Mouse (Mus musculus): ENCODE measurements at regions not wholly inside any gene's neighbourhood (a gene's known extent, or its start where the extent isn't known, plus 50 kb on each side); places are given as distances from the start of the nearest gene placed in this dataset.

DNA sequence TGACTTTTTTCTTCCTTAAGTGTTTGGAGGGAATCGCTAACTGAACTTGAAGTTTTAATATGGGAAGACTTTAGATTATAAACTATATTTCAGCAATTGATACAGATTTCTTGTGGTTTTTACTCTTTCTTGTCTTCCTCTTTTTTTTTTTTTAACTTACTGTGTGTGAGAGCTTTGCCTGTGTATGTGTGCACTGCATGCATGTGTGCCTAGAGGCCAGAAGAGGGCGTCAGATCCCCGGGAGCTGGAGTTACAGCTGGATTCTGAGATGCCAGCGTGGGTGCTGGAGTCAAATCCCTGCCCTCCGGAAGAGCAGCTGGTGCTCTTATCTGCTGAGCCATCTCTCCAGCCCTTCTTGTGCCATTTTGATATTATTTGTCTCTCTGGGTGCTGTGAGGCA lies 129.6 kb downstream of the Trim33 start:
- CTCF ChIA-PET = interaction anchor here (0.6 kb wide), 3 partner anchors 12 to 160 kb away, joined by 3 to 4 read pairs (median 3); no protein-coding TSS in a partner anchor

DNA sequence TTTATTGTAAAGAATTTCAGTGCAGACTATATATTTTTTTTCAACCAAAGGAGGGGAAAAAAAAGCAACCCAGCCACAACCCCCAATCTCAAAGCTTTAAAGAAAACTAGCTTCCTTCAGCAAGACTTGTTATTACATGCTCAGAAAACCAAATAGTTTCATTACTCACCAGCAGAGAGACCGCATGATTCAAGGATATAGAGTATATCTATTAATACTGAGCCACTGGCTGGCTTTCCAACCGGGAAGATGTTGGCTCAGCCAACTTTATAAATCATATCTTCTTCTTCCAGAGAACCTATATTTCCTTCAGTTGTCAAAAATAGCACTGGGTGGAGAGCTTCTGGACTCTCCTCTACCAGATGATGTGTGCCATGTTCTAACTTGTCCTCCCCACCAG lies 133.2 kb downstream of the Trim33 start:
- CTCF ChIA-PET = no interaction called here

DNA sequence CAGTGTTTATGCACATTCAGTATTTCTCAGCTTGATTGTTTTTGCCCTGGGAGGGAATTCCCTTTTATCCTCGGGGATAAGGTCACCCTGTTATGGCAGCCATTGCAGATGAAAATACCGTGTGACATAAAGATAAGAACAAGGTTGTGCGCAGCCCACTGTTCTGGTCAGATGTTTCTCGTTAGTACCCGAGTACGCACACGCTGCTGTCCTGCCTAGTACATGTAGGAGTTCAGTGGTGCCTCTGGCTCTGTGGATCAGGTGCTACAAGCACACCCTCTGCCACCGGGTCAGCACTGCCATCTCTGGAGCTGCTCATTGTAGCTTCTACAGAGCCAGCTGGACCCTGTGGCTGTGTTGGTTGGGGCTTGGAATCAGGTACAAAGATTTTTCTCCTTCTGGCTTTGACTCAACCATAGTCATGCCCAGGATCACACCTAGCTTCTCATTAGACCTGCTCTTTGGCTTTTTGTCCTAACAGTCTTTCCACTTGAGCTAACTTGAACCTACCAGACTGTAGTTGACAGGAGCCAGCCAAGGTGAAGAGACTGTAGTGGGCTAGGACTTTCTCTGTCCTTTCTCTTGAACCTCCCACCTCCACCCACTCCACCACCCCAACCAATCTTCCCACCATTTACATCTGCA lies 136.1 kb downstream of the Trim33 start:
- CTCF ChIA-PET = no interaction called here

DNA sequence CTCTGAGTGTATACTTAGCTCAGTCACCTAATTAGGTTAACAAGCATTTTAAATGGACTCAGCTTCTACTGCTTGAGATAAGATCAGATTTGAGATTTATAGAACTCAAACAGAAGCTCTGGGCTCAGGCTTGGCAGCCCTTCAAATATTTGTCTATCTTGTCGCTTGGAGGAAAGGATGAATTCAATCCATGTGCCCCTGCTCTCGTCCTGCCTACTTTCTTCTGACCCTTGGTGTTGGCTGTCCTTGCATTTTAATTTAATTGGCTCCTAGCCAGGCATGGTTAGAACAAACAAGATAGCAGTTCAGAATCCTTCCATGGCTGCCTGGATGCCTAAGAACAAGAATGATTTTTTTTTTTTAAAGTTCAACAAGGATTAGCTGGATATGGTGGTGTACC lies 137.2 kb downstream of the Trim33 start:
- CTCF ChIA-PET = no interaction called here

DNA sequence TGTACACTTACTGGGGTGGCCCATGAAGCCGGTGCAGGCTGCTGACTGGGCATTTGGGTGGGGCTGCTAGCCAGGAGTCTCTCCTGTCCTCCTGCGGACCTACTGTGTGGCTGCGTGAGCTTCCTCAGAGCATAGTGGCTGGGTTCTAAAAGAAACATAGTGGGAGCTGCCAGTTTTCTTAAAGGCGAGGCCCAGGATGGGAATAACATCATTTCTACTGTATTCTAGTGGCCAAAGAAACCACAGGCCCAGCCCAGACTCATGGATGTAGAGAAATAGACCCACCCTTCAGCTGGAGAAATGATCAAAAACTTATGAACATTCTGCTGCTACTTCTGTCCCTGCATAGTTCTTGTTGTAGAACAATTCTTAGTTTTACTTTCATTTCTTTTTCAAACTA lies 138.7 kb downstream of the Trim33 start:
- CTCF ChIA-PET = no interaction called here

DNA sequence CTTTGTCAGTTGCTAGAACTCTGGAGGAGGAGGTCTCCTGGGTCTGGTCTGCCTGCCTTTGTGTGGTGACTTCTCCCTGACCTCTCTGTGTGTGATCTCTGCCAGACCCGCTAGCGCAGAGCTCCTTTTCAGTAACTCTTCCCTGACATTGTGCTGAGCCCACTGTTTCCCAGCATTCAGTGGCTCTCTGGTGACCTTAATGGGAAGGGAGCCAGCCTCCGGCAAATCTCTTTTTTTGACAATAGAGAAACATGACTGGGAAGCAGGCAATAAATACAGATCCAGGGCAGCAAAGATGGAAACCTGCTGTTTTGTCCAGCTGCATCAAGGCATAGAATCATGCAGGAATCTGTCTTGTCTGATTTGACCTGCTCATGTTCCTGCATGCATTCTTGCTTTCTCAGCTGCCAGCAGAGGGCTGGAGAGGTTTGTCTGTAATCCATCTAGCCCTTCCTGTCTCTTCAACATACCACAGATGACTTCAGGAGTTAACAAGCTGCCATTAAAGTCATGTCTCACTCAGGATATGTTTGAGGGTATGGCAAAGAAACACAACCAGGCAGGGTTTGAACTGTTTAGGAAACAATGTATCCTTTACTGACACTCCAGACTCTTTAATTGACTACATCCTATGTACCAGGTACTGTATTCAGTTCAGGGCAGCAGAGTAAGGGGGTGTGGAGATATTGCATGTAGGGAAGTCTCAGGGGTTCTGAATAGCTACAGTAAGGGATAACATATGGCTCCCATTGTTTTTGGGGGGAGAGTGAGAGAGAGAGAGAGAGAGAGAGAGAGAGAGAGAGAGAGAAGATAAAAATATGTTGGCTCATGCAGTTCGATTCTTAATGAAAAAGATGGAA lies 140.9 kb downstream of the Trim33 start:
- CTCF ChIA-PET = no interaction called here

DNA sequence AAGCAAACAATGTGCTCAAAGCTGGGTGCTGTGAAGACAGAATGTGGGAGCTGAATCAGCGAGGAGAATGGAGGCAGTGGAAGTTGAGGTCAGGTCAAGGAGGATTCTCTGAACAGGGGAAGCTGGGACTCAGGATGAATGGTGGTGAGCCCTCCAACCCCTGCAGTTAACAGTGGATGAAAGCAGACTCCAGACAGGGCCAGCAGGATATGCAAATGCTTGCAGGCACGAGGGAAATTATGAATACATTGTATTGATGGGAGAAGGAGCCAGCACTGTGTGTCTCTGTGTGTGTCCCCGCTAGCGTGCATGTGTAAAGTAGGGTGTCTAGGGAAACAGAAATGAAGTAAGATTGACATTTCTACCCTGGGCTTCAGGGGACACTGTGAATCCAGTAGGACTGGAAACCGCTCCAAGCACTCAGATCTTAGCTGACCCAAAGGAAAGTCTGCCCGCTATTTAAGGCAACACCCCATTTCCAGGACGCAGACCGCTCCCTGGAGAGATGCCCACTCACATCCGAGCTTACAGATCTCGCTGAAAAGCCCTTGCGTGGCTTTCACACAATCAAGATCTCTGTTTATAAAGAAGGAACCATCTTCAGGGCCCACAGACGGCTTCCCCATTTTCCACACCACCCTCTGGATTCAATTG lies 141.7 kb downstream of the Trim33 start:
- CTCF ChIA-PET = no interaction called here

DNA sequence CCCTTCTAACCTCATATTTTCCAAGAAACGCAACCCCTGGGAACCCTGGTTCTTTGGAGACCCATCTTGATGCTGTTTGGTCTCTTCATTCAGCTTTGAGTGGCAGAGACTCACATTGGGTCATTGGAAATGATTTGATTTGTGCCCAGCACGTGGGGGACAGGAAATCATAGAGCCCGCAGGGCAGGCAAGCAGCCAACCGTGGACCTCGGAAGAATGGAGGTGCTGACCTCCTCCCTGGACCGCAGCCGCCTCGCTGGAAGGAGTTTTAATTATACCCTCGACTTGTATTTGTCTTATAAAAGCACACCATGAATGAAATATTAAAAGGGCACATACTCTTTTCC lies 142.2 kb downstream of the Trim33 start:
- CTCF ChIA-PET = no interaction called here

DNA sequence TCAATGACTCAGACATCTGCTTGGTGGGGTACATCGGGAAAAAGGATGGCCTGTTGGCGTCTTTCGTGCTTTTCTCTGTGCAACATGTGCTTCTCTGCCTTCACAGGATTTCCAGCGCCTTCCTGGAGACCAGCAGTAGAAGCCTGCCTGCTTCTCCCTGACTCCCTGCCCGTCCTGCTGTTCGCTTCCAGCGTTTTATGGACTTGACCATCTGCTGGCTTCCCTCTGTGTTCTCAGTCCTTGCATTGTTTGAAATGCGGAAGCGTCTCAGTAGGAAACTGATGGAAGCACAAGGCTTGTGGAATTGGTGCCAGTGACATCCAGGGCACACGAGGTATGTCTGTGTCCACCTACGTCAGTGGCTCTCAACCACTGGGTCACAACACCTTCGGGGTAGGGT lies 143.7 kb downstream of the Trim33 start:
- CTCF ChIA-PET = no interaction called here

DNA sequence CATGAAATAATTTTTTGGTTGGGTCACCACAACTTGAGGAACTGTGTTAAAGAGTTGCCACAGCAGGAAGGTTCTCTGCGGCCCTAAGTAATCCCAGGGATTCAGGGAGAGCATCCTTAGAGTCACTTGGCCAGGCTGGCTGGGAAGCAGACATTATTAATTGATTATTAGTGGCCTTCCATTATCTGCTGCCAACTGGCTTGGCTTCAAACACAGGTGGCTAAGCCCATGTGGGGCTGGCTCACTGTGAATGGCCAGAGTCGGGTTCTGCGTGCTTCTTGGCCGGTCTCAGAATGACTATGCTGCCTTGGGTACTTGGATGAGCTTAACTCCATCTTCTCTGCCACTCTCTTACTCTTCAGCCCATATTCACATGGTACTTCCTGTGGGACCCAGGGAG lies 144.2 kb downstream of the Trim33 start:
- CTCF ChIA-PET = no interaction called here

DNA sequence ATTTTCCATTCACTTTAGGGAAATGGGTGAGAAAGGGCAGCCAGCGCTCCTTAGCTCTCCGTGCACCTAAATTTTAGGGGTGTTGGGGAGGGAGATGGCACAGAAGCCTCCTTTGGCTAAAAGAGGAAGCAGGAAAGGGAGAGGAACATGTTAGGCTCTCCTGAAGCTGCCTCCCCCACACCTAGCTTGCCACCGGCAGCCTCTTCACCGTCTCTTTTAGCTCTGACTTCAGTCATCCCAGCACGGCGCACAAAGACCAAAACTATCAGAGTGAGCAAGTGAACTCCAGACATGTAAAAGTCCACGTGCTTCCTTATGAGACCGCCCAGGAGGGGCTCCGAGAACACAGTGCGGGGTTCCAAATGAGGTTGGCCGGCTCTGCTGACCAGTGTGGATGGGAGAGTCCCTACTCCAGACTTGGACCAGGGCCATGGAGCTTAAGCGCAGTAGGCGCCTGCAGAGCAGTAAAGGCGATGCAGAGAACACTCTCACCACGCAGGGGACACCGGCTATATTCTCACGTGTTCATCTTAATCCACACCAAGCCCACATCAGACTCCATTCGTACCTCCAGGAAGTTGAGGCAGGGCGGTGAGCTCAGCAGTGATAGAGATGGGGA lies 146.8 kb downstream of the Trim33 start:
- CTCF ChIA-PET = interaction anchor here (1.1 kb wide), 1 partner anchor 311 kb away, joined by 3 read pairs; no protein-coding TSS in a partner anchor

DNA sequence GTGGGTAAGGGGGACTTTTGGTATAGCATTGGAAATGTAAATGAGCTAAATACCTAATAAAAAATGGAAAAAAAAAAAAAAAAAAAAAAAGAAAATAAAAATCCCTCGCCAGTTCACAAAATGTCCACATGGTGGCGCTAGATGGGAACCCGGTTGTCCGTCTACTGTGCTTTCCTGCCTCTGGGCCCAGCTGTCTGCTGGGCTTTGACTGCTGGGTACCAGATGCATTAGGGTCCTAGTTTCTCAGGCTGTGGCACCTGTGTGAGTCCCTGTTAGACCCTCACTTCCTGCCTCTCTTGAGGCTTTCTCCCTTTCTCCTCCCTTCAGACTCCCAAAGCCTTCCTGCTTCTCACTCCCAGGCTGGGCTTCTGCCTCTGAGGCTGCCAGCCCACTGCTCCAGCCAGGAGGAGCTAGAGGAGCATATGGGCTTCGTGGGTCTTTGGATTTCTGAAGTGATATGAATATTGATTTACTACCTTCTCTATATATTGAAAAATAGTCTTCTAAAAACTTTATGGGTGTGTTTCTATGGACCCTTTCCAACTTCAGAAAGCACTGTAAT lies 145.7 kb upstream of the Syt6 start:
- CTCF ChIA-PET = interaction anchor here (0.6 kb wide), 7 partner anchors 21 to 1316 kb away, joined by 3 to 14 read pairs (median 7); no protein-coding TSS in a partner anchor

DNA sequence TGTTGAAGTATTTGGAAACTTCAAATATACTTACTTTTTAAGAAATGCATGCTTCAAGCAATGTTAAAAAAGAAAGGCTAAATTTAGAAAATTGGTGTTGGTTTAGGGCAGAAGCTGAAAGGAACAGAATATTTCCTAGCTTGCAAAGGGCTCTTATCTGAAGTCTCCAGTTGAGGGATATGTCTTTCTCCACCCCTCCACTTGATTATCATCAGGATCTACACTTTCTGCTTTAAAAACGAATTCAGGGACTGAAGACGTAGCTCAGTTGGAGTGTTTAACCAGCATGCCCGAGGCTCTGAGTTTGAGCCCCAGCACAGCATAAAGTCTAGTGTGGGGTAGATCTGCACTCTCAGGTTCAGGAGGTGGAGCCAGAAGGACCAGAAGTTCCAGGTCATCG lies 144.9 kb upstream of the Syt6 start:
- CTCF ChIA-PET = no interaction called here

DNA sequence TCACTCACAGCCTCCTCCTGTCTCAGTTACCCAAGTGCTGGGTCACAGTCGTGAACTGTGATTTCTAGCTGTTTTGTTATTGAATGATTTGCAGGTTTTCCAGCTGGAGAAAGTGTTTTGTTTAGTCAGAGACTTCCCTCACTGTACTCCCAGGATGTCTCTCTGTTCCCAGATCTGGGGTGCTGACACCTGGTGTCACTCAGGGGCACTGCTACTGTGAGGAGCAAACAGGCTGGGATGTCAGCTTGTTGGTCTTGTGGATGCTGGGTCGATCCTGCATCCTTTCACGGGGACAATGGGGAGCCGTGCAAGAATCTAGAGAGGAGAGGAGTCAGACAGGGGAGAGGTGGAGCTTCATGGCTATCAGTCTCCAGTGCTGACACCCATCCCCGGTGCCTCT lies 142.8 kb upstream of the Syt6 start:
- CTCF ChIA-PET = no interaction called here

DNA sequence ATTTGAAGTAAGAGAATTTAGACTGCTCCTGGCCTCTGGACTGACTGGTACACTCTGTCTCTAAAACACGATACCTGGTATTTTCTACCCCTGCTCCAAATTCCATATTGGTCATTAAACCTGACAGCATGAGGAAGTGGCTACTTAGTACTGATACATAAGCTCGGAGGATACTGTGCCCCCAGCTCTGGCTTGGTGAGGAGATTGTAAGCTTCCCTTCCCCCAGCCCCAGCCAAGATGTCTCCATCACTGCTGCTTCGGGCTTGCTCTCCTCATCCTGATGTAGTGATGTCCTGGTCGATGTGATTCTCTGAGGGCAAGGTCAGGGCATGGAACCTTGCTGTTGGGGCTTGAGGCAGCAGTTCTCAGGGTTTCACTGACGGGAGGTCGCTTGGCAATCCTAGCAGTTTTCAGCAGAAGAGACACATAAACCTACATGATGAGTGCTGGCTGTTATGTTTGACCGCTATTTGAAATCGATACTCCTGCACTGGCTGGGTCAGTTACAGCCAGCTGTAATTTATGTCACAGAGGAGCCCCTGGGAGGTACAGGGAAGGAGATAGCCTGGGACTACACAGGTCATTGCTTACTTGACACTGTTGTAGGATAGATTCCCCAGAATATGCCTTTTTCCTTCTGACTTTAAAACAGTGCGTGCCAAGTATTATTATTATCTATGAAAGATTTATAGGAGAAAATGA lies 138.0 kb upstream of the Syt6 start:
- CTCF ChIA-PET = interaction anchor here (0.7 kb wide), 1 partner anchor 28 kb away, joined by 3 read pairs; no protein-coding TSS in a partner anchor

DNA sequence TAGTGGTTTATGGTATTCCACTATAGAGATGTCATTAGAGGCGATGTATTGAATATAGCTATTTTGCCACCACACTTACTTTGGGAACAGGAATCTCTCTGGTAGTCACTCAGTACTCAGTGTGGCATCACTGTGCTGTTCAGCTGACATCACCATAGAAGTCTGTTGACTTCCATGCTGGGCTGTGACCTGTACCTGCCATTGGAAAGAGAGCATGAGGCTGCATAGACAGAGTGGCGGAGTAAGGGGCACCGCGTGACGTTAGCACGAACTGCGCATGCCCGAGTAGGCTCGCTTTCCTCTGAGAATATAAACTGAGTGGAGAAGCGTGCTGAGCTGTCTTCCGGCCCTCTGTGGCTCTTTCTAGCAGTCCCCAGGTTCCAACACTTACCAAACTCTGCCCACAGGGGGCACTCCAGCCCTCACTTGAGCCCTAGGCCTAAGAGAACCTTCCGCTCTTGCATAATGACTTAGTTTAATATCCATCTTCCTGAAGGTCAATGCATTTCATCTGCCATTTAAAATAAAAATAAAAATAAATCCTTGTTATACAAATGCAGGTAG lies 136.2 kb upstream of the Syt6 start:
- CTCF ChIA-PET = no interaction called here

DNA sequence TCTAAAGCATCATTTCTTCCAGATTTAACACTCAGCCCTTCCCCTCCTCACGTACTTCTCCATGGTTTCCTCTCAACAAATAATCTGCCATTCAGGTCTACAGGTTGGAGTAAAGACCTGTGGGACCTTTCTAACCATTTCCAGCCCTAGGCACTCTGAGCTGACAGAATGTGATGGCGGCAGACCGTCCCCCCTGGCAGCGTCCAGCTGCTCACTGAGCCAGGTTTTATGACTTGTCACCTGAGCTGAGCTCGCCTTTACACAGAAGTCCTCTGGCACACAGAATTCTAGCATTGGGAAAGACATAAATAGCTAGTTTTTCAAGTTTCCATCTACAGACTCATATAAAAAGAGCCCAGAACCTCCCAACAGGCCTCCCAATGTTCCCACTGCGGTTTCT lies 131.8 kb upstream of the Syt6 start:
- CTCF ChIA-PET = no interaction called here

DNA sequence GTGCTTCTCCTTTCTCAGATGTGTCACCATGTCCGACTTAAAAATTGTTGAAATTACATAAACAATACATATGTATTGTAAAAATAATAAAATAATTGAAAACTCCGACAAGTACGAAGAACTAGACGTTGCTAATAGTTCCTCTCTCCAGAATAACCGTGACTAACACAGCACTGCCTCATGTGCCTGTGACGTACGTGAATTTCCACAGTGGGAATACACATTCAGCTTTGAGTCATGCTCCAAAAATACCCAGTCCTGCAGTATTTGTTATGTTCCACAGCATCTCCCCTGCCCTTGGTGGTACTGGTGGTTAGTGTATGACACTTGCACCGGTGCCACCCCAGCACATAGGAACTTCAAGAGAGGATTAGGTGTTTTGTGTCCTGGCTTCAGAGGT lies 129.2 kb upstream of the Syt6 start:
- CTCF ChIA-PET = interaction anchor here (0.7 kb wide), 1 partner anchor 492 kb away, joined by 13 read pairs; no protein-coding TSS in a partner anchor

DNA sequence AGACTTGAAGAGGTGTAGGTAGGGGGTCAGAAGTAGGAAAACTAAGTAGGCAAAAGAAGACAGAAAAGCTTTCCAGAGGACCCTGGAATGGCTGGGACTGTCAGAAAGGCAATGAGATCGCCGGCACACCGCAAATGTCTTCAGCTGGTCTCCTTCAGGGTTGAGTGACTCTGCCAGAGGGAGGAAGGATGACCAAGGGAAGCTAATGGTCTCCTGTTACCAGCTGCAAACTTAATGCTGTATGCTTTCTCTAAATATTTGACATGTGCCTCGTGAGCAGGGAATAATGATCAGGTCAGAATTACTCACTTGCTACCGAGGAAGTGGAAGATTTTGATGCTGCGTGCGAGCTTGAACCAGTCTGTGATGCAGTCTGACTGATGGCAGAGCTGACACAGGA lies 125.2 kb upstream of the Syt6 start:
- CTCF ChIA-PET = interaction anchor here (0.6 to 0.7 kb wide), 2 partner anchors 21 to 37 kb away, joined by 13 to 14 read pairs; no protein-coding TSS in a partner anchor

DNA sequence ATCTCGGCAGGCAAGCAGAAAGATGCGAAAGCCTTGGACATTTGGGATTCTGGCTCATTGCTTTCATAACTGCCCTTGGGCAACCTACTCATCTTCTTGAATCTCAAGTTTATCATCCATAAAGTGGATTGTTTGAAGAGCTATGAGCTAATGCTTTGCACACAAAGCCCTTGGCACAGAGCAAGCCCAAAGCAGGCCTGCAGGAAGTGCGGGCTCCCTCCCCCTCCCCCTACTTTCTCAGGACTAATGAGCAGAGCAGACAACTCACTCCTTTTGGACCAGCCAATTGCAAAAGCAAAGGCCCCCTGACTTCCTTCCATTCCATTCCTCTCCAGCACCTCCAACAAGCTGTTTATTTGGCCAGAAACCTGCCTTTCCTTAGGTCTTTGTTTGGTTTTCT lies 123.1 kb upstream of the Syt6 start:
- CTCF ChIA-PET = no interaction called here

DNA sequence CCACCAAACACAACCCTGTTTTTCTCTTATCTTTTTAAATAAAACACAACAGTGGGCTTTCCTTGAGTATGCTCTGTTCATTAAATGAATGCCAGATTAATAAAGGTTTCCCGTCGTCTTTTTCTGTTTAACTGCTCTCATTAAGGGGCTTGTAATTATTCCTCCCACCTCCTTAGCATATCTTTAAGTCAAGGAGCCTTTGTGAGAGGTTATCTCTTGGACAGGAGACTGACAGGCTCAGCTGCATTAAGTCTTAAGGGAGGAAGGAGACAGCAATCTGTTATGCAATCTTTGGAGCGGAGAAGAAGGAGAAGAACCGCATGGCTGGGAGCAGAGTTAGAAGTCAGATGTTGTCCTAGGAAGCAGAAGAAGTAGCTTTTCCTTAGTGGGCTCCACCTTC lies 111.3 kb upstream of the Syt6 start:
- CTCF ChIA-PET = no interaction called here

All from spleen, embryonic (tissue).